Mouse (Mus musculus) c-Kit-negative CD71-positive TER-119-positive erythroid progenitor cells, embryonic 14.5 days (primary cell): ENCODE measurements around the gene Washc3.

ENCODE experiments used
- DNase-seq: peaks from one replicate; pipeline ENCODE4 v3.0.0-alpha.2; 2013; ENCODE audit warnings: low read depth, low spot score

Gene Washc3

DNA sequence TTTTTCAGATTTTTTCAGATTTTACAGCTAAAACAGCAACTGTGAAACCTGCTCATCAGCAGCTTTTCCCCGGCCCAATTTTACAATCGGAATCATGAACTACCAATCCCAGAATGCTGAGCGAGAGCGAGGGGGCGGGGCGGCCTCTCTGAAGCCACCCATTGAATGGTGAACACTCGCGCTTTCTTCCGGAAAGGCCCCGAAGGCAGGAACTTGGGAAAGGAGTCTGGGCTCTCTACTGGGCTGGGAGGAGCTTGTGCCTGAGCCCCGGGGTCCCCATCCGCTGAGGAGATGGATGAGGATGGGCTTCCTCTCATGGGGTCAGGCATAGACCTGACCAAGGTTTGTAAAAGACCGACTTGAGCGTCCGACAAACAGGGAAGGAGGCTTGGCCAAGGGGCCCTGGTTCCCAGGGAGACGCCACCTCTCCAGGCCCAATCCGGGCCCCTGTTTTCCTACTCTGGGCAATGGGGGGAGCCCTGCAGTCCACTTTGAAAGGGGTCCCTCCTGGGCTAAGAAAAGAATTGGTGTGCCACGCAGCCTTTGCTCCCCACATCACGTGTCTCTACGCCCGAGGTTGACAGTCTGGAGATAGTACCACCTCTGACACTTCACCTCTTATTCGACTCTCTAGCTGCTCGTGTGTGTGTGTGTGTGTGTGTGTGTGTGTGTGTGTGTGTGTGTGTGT, at the start of gene Washc3:
Gene Washc3, plus strand, starts transcription at position 143 of the 688 bp plus-strand sequence.
- DNase-seq = peak; percentile 68

DNA sequence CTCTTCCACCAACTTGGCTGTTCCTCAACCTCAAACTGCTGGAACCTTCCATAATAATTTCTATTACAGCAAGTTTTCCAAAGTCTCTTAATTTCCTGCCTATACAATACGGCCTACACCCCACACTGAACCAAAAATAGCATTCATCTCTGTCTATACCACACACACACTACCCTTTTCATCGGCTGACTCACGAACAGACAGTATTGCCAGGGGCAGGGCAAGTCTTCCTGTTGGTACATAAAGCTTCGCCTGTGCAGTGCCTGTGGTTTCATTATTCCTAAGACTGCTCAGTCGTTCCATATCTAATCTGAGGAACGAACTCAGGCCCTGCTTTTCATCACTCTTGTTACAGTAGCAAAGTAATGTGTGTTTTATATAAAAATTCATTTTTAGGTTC, 49.2 kb upstream of the Washc3 start:
- no peak for DNase-seq

DNA sequence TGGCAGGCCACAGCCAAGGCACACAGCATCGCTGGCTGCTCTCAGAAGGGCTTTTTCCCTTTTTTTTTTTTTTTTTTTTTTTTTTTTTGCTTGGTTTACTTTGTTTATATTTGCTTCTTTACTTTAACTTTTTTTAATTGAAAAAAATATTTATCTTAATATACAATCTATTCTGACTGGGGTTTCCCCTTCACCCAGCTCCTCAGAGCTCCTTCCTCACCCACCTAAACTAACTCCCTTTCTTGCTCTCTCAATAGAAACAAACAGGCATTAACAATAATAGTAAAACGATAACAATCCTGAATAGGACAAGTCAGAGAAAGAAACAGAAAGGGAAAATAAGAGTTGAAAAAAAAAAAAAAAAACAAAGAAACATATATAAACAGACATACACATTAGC, 38.8 kb upstream of the Washc3 start:
- no peak for DNase-seq

DNA sequence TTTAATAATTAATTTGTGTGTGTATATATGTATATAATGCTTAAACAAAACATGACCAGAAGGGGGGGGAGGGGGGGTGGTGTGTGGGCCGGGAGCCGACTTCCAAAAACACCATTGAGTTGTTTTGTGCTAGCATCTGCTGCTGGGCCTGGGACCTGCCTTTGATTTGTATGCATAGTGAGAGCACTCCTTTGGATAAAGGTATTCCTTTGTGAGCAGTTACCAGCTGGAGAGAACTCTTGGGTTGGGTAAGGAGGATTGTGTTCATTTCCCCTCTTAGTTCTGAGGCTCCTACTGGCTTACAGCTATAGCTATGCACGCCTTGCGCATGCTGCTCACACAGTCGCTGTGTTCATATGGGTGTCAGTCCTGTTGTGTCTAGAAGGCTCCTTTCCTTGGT, 38.2 kb upstream of the Washc3 start:
- DNase-seq = no peak

DNA sequence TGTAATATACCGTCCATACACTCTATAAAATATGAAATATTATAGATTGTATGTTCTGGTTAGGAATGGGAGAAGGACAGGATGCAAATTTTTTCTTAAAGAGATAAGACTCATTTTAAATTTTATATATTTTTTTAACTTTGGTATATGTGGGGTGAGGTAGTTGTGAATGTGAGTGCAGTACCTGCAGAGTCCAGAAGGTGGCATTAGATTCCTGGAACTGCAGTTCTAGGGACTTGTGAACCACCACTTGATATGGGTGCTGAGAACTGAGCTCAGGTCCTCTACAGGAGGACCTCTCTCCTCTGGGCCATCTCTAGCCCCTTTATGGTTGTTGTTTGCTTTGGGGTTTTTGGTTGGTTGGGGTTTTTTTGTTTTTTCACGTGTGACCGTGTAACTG, 34.7 kb upstream of the Washc3 start:
- DNase-seq = no peak

DNA sequence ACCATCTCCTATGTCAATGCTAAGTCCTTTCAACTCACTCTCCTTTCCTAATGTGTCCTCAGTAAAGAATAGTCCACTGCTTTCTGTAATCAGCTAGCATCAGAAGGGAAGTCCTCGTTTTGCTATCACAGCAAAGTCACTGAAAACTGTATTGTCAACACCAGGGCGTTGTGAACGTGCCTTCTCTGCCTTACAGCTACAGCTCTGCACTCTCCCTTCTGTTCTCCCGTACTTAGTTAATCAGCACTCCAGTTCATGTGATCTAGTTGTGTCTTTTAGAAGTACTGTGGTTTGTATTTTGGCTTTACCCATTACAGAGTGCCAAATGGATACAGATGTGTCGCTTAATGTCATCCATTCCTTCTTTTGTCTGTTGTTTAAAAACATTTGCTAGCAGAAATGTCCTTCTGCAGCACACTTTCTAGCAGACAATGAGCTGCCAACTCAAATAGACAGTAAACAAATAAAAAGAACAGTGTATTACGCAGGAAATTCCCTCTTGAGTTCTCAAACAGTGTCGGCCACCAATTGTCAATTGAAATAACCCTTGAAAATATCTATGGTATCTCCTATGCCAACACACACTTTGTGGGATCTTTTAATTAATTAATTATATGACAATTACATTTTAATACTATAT, 33.3 kb upstream of the Washc3 start:
- DNase-seq = no peak

DNA sequence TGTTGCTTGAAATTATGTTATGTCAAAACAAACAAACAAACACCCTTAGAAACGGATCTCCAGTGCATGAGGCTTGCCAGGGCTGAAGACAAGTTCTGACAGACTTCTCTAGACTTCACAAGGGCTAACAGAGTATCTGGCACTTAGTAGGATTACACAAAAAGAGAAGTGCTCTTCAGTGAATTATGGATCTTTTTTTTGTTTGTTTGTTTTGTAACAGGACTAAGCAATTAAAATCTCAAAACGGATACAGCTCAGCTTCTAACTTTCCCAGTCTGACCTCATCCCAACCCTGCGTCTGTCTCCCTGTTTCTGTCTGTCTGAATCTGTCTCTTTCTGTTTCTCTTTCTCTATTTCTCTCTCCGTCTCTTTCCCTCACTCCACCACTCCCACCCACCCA, 352 bp upstream of the Washc3 start:
- DNase-seq = no peak

DNA sequence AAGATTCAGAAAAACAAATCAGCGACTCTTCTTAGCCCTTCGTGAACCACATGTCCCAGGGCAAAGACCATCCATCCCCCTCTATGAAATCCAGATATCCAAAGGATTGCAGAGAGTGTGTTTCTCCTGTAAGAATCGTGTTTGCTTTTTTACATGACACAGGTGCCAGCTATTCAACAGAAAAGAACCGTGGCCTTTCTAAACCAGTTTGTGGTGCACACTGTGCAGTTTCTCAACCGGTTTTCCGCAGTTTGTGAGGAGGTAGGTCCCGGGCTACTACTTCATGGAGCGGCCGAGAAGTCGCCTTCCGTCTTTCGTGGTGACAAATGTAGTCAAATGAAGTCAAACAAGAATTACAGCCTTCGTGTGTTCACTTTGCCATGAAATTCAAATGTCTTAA, 757 bp downstream of the Washc3 start:
- DNase-seq = no peak

DNA sequence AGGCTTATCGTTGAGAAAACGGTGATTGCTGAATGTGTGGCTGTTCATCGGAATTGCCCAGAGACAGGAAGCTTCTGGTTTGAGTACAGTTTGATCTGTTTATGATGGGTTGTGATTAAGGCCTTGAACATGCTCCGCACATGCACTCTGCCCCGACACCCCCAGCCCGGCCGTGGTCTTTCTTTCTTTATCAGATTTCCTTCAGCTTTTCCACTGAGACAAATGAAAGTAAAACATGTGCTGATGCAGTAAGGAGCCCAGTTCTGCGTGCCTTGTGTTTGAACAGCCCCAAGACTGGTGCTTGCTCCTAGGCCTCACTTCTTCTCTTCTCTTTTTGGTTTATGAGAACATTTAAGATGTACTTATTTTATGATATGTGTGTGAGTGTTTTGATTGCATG, 1.7 kb downstream of the Washc3 start:
- DNase-seq = no peak

DNA sequence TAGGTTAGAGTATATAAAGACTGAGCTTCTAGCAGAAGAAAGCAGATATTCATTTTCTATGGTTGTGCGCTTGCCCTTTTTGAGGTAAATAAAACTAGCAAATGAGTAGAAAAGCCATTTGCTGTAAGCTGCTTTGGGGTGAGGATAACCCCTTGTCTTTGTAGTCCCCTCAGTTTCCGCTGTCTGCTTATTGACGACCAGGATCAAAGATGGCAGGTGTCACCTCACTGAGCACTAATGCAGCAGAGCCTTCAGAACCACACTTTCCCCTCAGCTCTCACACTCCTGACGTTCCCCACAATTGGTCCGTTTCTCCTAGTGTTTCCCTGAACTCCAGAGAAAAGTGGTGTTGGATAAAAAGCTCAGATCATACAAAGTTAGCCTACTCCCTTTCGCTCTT, 2.3 kb downstream of the Washc3 start:
- no peak for DNase-seq

DNA sequence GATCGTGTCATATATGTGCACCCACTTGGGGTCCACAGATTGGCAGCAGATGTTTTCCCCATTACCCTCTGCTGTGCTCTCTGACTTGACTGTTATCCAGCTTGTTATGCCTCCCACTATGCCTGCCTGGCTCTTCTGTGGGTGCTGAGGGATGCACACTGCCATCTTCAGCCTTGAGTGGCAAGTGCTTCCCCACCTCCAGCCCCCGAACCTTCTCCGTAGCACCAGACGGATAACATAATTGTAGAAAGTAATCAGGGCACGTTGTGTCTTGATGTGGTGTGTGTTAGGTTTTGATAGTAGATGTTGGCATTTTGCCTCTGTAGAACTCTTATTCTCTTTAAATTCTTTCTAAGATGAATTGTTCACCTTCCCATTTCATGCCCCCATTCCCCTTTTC, 11.8 kb downstream of the Washc3 start:
- no peak for DNase-seq

DNA sequence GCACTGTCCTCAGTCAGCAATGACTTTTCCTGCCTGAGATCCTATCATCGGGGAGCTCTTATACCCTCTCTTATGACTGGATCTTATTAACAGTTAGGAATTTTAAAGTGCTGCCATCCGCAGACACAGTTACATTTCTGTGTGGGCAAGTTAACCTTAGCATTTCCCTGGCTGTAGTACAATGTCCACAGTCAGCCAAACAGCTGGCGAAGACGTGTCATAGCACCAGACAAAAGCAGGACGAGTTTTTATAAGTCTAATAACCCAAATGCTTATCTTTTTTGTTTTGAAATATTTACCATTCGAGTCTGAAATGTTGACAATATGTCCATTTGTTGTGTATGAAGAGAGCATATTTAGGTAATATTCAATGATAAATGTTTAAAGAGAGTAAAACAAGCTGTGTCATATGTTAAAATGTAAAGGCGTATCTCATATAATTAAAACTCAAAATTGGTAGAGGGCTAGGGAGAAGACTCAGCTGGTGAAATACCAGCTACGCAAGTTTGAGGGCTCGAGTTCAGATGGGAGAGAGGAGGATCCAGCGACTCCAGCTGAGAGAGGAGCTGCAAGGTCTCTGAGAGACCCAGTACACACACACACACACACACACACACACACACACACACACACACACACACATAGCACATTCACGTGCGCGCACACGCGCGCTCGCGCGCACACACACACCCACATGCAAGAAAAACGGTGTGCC, 14.1 kb downstream of the Washc3 start:
- no peak for DNase-seq

DNA sequence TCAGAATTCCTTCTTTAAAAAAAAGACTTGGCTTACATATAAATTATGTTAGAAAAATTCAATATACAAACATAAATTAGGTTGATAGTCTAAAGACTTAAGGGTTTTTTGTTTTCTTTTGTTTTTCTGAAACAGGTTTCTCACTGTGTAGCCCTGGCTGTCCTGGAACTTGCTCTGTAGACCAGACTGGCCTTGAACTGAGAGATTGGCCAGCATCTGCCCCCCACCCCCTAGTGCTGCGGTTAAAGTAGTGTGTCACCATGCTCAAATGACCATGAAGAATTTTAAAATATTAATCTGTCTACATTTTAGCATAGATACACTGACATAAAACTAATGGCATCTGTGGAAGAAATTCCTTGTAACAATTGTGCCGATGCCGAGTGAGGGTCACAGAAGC, 17.3 kb downstream of the Washc3 start:
- DNase-seq = no peak

DNA sequence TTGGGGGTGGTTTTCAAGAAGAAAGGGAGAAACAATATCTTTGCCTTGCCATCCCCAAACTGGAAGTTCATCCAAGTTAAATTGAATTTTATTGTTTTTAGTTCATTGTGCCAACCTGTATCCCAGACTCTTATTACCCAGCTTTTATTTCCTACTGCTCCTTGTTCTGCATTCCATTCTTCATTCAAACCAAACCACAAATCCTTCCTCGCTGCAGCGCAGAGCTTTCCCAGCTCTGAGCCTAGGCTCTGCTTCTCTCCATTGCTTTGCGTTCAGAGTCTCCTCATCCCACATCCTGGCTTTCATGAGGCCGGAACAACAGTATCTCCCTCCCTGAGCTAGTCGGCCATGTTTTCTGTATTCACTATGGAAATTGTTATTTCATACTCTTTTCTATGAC, 20.8 kb downstream of the Washc3 start:
- no peak for DNase-seq

DNA sequence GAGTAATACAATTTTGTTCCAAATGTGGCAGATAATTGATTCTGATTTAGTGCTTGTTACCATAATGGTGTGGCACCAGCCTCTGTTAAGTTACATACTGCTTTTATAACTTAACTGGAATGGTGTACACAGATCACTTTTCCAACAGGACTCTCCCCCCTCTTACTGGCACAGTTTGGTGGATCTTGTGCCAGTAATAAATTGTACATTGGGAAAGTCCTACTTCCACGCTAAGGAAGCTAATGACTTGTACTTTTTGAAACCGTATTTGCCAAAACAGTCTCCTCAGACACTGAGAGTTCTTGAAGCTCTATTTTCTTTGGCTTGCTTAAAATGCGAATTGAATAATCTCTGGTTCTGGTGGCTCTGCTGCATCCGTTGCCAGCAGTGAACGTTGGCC, 24.5 kb downstream of the Washc3 start:
- DNase-seq = no peak

DNA sequence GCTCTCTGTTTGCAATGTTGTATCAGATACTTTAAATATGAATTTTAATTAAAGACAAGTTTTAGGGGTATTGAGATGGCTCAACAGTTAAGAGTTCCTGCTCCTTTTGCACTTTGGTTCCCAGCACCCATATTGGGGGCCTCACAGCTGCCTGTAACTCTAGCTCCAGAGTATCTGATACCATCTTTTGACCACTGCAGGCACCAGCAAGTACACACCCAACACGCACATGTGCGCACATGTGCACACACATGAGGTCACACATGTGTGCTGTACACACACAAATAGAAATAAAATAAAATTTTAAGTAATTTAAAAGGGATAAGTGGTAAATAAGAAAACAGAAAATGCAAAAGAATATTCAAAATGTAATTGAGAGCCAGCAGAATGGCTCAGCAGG, 27.1 kb downstream of the Washc3 start:
- no peak for DNase-seq

DNA sequence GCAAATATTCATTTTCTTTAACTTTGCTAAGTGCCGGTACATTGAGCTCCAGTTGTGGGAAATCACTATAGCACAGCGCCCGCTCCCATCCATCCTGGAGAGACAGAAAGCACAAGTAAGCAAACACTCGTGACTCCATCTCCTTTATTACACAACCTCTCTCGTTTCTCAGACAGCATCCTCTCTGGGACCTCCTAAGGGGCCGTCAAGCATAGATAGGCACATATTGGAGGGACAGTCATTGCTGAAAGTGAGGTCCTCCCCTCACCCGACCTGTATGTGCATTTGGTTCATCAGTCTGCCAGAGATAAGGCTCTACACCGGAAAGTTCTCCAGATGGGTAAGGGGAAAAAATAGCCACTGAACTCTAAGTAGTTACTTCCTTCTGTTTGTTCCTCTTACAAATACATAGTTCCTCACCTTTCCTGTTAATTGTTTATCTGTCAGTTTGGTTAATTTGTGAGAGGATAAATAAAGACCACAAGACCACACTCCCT, 27.7 kb downstream of the Washc3 start:
- no peak for DNase-seq

DNA sequence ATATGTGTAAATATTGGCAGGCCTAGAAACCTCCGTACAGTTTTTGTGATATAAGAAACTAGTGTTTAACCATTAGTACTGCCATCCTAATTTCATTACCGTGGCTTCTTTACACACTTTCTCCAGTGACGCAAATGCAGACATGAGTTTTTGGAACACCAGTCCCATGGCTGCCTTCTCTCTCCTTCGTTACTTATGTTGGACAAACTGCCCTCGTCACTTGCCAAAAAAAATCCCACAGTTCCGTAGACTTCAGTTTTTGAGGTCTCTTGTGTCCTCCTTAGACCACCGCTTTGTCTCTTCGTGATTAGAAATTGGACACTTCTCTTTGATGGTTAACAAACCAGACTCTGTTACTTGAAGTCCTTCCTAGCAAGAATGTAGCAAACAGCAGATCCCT, 30.8 kb downstream of the Washc3 start:
- DNase-seq = no peak

DNA sequence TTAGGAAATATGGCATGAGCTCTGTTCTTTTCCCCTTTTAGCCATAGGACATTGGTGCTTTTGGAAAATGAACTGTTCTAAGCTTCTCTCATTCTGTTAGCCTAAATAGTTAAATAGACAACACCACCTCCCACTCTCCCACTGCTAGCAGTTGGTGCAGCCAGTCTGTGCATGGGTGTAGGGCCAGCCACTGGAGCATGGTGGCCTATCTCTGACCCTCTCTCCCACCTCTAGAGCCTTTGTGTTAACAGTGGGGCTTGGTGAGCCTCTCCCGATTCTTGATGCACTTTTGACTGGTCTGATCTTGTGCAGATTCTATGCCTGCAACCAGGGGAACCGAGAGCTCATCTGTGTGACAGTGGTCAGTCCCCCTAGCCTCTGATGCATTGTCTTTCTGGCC, 31.9 kb downstream of the Washc3 start:
- DNase-seq = no peak

DNA sequence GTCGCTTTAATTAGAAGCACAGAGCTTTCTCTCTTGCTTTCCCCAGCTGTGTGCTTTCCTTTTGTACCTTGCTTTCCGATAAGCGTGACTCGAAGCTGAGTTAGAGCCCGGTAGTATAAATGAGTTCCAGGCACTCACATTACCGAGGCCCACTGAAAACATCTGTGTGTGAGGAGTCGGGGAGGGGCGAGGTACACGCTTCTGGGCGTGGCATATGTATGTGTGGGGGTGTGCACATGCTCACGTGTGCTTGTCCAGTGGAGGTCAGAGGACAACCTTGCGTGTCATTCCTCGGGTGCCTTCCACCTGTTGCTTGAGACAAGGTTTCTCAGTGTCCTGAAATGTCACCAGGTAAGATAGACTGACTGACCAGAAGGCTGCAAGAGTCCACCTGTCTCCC, 43.8 kb downstream of the Washc3 start:
- DNase-seq = no peak

DNA sequence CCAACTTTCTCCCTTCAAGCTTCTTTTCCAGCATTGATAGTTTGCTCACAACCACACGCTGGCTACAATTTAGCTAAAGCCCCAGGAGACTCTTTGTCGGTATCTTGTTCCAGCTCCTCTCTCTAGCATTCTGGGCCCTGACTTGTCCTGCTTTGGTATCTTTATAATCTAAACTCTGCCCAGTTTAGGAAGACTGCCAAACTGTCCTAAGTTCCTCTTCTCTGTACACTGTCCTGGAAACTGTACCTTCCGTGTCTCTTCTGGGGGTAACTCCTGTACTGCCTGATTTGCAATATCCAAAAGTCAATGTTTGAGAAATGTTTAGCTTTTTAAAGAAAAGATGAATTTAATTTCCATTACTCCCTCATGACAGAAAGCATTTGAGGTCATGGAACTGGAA, 49.4 kb downstream of the Washc3 start:
- no peak for DNase-seq

DNA sequence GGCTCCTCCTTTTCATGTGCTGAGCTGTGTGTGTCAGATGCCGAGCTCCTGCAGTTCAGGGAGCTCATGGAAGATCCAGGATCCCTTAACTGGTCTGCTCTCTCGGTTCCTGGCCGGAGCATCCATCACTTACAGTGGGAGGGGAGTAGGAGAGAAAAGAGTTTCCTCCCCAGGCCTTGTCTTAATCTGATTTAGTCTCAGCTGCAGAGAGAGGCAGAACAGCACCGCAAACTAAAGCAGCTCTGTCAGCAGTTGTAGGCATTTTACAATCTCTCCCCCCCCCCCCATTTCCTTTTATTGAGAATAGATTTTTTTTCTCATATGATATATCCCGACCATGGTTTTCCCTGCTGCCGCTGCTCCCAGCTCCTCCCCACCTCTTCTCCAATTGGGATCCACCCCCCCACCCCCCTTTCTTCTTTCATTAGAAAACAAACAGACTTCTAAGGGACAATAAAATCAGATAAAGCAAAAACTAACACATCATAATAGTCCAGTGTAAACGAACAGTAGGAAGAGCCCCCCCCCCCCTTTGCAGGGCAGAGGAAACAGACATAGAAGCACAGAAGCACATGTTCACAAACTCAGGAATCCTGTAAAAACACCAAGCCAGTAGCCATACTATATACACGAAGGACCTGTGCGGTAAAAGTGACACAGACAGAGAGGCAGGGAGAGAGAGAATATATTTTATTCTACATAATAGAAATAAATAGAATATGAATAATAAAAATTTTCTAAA, 51.4 kb downstream of the Washc3 start:
- no peak for DNase-seq
